Mouse (Mus musculus): ENCODE measurements around the gene Gm17783. TPM values are rescaled to one million over a fixed set of nuclear protein-coding genes. Genes with fewer than 3 reads are reported as not detected.
"Not testable (repeated sequence)": the region's sequence is repeated elsewhere in the genome, so short reads cannot be mapped to it uniquely, and the experiment has no call there.

Gm17783 gene
- polyA plus RNA-seq, 1 experiment from 2014 or later, result not detected

DNA sequence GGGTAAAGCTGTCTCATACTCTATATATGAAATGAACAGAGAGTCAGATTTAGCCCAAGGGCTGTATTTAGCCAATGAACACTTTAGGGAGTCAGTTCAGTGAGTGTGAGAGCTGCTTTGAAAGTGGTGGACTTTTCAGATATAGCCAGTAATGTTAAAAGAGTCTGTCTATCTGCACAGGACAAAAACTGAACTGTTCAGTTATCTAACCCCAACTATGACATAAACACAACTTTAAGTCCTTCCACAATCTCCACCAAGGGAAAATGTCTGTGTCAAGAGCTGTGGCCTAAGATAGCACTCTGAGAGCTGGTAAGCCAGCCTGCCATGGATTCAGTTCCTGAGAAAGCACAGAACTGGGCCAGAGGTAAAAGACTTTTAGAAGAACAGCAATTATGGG, 10.3 kb upstream of the Gm17783 start:
- no peak for DNase-seq
- no peak overlapping the region for H3K4me3 ChIP-seq (ENCODE audit: low read depth, low read length)
- no peak overlapping the region for H3K27ac ChIP-seq (ENCODE audit: low read depth)
- no peak for ATAC-seq
- no peak overlapping the region for H3K4me2 ChIP-seq (ENCODE audit: low read depth, low read length)
- no peak overlapping the region for H3K9ac ChIP-seq (replicated peaks)
- H3K36me3 ChIP-seq (replicated peaks; ENCODE audit: insufficient read depth, low read length), result no peaks in the 10 kb centered on the region
- no peaks in the 10 kb centered on the region for H3K27me3 ChIP-seq (ENCODE audit: insufficient read depth, low read length)
- H3K9me3 ChIP-seq (ENCODE audit: low read length), result no peaks in the 10 kb centered on the region
- H3K4me1 ChIP-seq (ENCODE audit: insufficient read depth), result no peaks in the 10 kb centered on the region
- no peak for TF ChIP-seq CTCF (IDR thresholded peaks at IDR 0.05; ENCODE audit: low read depth)
- no peak for TF ChIP-seq EP300 (IDR thresholded peaks at IDR 0.05; ENCODE audit: low read depth)

DNA sequence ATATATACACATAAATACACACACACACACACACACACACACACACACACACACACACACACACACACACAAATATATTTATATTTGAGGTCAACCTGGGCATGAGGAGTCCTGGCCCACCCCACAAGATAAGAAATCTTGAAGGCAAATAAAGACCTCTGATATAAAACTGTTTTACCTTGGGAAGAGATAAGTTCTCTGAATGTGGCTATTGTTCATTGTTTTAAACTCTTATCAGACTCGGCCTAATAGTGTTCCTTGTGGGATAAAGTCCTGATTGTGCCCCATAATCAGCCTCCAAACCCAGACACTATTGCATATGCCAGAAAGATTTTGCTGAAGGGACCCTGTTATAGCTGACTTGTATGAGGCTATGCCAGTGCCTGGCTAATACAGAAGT, 6.5 kb upstream of the Gm17783 start:
- WGBS (ENCODE audit: insufficient replicate concordance), result 48% methylated on average over 1 of the region's 1 CpGs
- ATAC-seq; H3K9ac ChIP-seq (replicated peaks); DNase-seq; H3K4me1 ChIP-seq (ENCODE audit: insufficient read depth); H3K27me3 ChIP-seq (ENCODE audit: insufficient read depth, low read length); H3K9me3 ChIP-seq (ENCODE audit: low read length); H3K27ac ChIP-seq (ENCODE audit: low read depth); H3K36me3 ChIP-seq (replicated peaks; ENCODE audit: insufficient read depth, low read length); H3K4me3 ChIP-seq (ENCODE audit: low read depth, low read length); H3K4me2 ChIP-seq (ENCODE audit: low read depth, low read length): not testable (repeated sequence)

DNA sequence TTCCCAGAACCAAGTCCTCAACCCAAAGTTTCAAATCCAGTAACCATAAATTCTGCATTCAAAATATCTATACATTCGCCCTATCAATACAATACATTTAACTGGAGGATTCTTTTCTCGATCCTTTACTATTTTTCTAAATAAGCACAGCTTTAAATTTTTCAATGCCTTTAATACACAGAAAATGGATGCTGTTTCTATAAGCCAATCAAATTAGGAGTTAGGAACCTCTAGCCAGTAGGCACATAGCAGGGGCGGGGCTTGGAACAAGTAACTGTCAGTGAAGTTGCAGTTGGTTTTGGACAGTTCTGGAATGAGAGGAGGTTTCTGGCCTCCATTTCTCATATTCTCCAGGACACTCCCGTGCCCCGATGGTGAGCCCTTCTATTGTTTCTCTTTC, 3.2 kb upstream of the Gm17783 start, which contains the start of gene Slc9c1:
Gene Slc9c1 (plus strand): TSS at position 301 of the 400 bp plus-strand sequence.
- ATAC-seq, result no peak
- TF ChIP-seq EP300 (IDR thresholded peaks at IDR 0.05; ENCODE audit: low read depth), result no peak
- TF ChIP-seq CTCF (IDR thresholded peaks at IDR 0.05; ENCODE audit: low read depth), result no peak

DNA sequence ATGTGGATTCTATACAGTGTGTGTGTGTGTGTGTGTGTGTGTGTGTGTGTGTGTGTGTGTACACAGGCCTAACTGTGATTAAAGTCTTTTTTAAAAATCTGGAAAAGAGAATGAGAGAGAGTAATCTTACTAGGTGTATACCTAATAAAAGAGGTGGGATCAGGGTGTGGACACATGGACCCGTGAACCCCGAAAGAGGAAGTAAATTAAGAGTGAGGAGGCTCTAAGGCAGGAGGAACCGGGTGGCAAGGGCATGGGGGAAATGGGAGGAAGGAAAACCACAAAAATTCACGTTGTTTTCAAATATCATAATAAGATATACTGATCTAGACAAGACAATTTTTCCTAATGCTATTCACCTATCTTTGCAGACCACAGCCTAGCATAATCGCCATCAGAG, 6.3 kb downstream of the Gm17783 start:
- no peaks in the 10 kb centered on the region for H3K4me1 ChIP-seq (ENCODE audit: insufficient read depth)
- no peaks in the 10 kb centered on the region for H3K27me3 ChIP-seq (ENCODE audit: insufficient read depth, low read length)
- ATAC-seq (no peak), DNase-seq (no peak)
- H3K27ac ChIP-seq (ENCODE audit: low read depth), result no peak overlapping the region
- TF ChIP-seq EP300 (IDR thresholded peaks at IDR 0.05; ENCODE audit: low read depth), result no peak
- no peak for TF ChIP-seq CTCF (IDR thresholded peaks at IDR 0.05; ENCODE audit: low read depth)
- 32% methylated on average over 5 of the region's 5 CpGs for WGBS (ENCODE audit: insufficient replicate concordance)
- no peak overlapping the region for H3K9ac ChIP-seq (replicated peaks)
- no peaks in the 10 kb centered on the region for H3K9me3 ChIP-seq (ENCODE audit: low read length)
- no peak overlapping the region for H3K4me2 ChIP-seq (ENCODE audit: low read depth, low read length)
- no peak overlapping the region for H3K4me3 ChIP-seq (ENCODE audit: low read depth, low read length)
- no peaks in the 10 kb centered on the region for H3K36me3 ChIP-seq (replicated peaks; ENCODE audit: insufficient read depth, low read length)

More for the DNA sequence above, 3.2 kb upstream of the Gm17783 start, which contains the start of gene Slc9c1:
- H3K4me1 ChIP-seq (ENCODE audit: insufficient read depth), result no peaks in the 10 kb centered on the region
- 81% methylated on average over 5 of the region's 5 CpGs for WGBS (ENCODE audit: insufficient replicate concordance)
- H3K27ac ChIP-seq (ENCODE audit: low read depth), result no peak within 1 kb of the TSS
- H3K27me3 ChIP-seq (ENCODE audit: insufficient read depth, low read length), result no peaks in the 10 kb centered on the region
- no peak within 1 kb of the TSS for H3K9ac ChIP-seq (replicated peaks)
- H3K36me3 ChIP-seq (replicated peaks; ENCODE audit: insufficient read depth, low read length), result no peaks in the 10 kb centered on the region
- H3K4me2 ChIP-seq (ENCODE audit: low read depth, low read length), result no peak within 1 kb of the TSS
- no peaks in the 10 kb centered on the region for H3K9me3 ChIP-seq (ENCODE audit: low read length)
- no peak for DNase-seq
- no peak within 1 kb of the TSS for H3K4me3 ChIP-seq (ENCODE audit: low read depth, low read length)

DNA sequence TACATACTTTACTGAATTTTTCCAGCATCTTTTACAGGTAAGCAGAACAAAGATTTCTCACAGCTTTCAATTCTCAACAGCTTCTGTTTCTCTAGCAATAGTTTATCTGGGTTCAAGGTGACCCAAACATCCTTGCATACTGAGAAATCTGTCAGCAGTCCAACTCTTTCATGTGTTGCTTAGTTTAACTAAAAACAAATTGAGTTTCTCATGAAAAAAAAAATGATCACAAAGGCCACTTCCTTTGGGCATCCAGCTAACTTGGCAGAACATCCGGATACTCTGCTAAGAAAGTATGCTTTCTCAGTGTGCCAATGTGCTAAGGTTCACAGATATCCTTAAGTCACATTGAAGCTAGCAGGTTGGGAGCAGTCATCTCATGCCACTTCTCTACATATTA, 36.5 kb downstream of the Gm17783 start:
- no peaks in the 10 kb centered on the region for H3K9me3 ChIP-seq (ENCODE audit: low read length)
- WGBS (ENCODE audit: insufficient replicate concordance), result 76% methylated on average over 1 of the region's 1 CpGs
- no peak for TF ChIP-seq EP300 (IDR thresholded peaks at IDR 0.05; ENCODE audit: low read depth)
- no peak for TF ChIP-seq CTCF (IDR thresholded peaks at IDR 0.05; ENCODE audit: low read depth)
- H3K27ac ChIP-seq (ENCODE audit: low read depth), result no peak overlapping the region
- DNase-seq (no peak), ATAC-seq (no peak)
- no peak overlapping the region for H3K4me3 ChIP-seq (ENCODE audit: low read depth, low read length)
- no peaks in the 10 kb centered on the region for H3K27me3 ChIP-seq (ENCODE audit: insufficient read depth, low read length)
- H3K4me1 ChIP-seq (ENCODE audit: insufficient read depth), result no peaks in the 10 kb centered on the region
- H3K36me3 ChIP-seq (replicated peaks; ENCODE audit: insufficient read depth, low read length), result no peaks in the 10 kb centered on the region
- no peak overlapping the region for H3K4me2 ChIP-seq (ENCODE audit: low read depth, low read length)
- H3K9ac ChIP-seq (replicated peaks), result no peak overlapping the region

DNA sequence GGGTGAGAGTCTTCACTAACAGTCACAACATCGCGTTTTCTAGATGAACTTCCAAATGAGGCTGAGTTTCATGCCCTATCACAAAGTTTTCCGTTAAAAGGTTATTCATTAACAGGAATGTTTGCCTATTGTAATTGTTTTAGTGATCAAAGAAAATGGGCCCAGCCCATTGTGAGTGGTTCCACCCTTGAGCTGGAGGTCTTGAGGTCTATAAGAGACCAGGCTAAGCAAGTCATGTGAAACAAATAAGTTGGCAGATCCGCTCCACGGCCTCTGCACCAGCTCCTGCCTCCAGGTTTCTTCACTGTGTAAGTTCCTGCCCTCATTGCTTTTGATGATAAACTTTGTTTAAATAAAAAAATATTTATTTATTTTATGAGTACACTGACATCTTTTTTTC, 38.9 kb downstream of the Gm17783 start, which contains the start of gene Gm609:
Gene Gm609 (minus strand): TSS at position 43 of the 400 bp plus-strand sequence.
- H3K27me3 ChIP-seq (ENCODE audit: insufficient read depth, low read length), result no peaks in the 10 kb centered on the region
- H3K4me3 ChIP-seq (ENCODE audit: low read depth, low read length), result no peak within 1 kb of the TSS
- no peak within 1 kb of the TSS for H3K4me2 ChIP-seq (ENCODE audit: low read depth, low read length)
- DNase-seq (no peak), ATAC-seq (no peak)
- H3K36me3 ChIP-seq (replicated peaks; ENCODE audit: insufficient read depth, low read length), result no peaks in the 10 kb centered on the region
- no peaks in the 10 kb centered on the region for H3K9me3 ChIP-seq (ENCODE audit: low read length)
- TF ChIP-seq CTCF (IDR thresholded peaks at IDR 0.05; ENCODE audit: low read depth) (no peak), EP300 (IDR thresholded peaks at IDR 0.05; ENCODE audit: low read depth) (no peak)
- no peak within 1 kb of the TSS for H3K27ac ChIP-seq (ENCODE audit: low read depth)
- H3K4me1 ChIP-seq (ENCODE audit: insufficient read depth), result no peaks in the 10 kb centered on the region
- 72% methylated on average over 5 of the region's 5 CpGs for WGBS (ENCODE audit: insufficient replicate concordance)
- H3K9ac ChIP-seq (replicated peaks), result no peak within 1 kb of the TSS

DNA sequence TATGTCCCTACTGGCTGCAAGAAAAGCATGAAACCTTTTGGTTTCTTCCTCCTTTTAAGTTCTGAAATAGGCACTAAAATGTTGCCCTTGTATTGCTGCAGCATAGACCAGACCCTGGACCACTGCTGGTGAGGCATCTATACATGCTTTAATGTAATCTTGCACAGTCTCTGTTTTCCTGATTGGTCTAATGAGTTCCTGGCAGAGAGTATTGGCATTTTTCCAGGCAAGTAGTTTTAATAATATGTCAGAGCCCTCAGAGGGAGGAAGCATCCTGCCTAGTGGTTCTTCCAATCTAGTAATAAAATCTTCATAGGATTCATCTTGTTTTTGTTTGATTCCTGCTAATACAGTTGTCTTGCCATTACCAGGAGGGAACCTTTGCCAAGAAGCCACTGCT, 54.9 kb downstream of the Gm17783 start:
- no peak for DNase-seq
- H3K9ac ChIP-seq (replicated peaks), result no peak overlapping the region
- H3K4me2 ChIP-seq (ENCODE audit: low read depth, low read length), result no peak overlapping the region
- no peak for TF ChIP-seq CTCF (IDR thresholded peaks at IDR 0.05; ENCODE audit: low read depth)
- no peak for TF ChIP-seq EP300 (IDR thresholded peaks at IDR 0.05; ENCODE audit: low read depth)
- H3K27ac ChIP-seq (ENCODE audit: low read depth), result no peak overlapping the region
- no peaks in the 10 kb centered on the region for H3K4me1 ChIP-seq (ENCODE audit: insufficient read depth)
- no peak for ATAC-seq
- no peak overlapping the region for H3K4me3 ChIP-seq (ENCODE audit: low read depth, low read length)
- H3K36me3 ChIP-seq (replicated peaks; ENCODE audit: insufficient read depth, low read length), result no peaks in the 10 kb centered on the region
- H3K9me3 ChIP-seq (ENCODE audit: low read length), result no peaks in the 10 kb centered on the region
- H3K27me3 ChIP-seq (ENCODE audit: insufficient read depth, low read length), result no peaks in the 10 kb centered on the region

DNA sequence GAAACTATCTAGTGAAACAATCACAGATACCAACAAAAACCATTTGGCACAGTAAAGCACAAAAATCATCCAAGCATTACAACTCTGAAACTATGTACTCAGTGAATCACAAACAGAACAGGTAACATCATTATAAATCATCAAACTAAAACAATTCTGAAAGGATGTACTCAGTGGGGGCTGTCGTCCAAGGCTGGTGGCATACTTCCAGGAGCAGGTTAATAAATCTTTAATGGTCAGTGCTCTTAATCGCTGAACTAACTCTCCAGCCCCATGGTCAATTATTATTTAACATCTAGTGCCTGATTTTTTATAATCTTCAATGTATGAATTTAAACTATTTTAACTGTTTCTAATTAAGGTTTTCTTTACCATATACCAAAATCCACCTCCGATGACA, 60.0 kb downstream of the Gm17783 start:
- not testable (repeated sequence) for H3K4me3 ChIP-seq (ENCODE audit: low read depth, low read length); H3K27me3 ChIP-seq (ENCODE audit: insufficient read depth, low read length); H3K9ac ChIP-seq (replicated peaks); H3K4me2 ChIP-seq (ENCODE audit: low read depth, low read length); H3K27ac ChIP-seq (ENCODE audit: low read depth); H3K4me1 ChIP-seq (ENCODE audit: insufficient read depth); H3K36me3 ChIP-seq (replicated peaks; ENCODE audit: insufficient read depth, low read length); H3K9me3 ChIP-seq (ENCODE audit: low read length); ATAC-seq; DNase-seq
- 76% methylated on average over 3 of the region's 3 CpGs for WGBS (ENCODE audit: insufficient replicate concordance)
